Mouse (Mus musculus) lung, adult 2 months (tissue): ENCODE data around the gene Foxn3.

Experiments used
- CTCF ChIP-seq: fragments of 200-500 bp; IDR thresholded peaks from 2 replicates; pipeline ENCODE4 v1.5.1; 2011; ENCODE audit warnings: mild to moderate bottlenecking, low read length, control low read depth; ENCODE audit not compliant: insufficient read depth
- POLR2A ChIP-seq: fragments of 200-500 bp; IDR thresholded peaks from 2 replicates; pipeline ENCODE4 v1.6.1; 2011; ENCODE audit warnings: low read depth, mild to moderate bottlenecking, control low read depth, low read length, borderline replicate concordance; ENCODE audit errors: extremely low read depth

- no peak for TF ChIP-seq CTCF
- TF ChIP-seq POLR2A = no peak
Observed at GRCm38 (mm10) chr12:99264386-99264785, 299.0 kb downstream of the Foxn3 start.
